Mouse (Mus musculus): Measurements from ENCODE around the gene Fgfr2.

Fgfr2 gene

GRCm38 (mm10) chr7:130257991-130258703, 2865.0 kb downstream of the Fgfr2 start:
- no peak for TF ChIP-seq GATA4 (IDR thresholded peaks at IDR 0.05; ENCODE audit: insufficient replicate concordance, low read length)

DNA sequence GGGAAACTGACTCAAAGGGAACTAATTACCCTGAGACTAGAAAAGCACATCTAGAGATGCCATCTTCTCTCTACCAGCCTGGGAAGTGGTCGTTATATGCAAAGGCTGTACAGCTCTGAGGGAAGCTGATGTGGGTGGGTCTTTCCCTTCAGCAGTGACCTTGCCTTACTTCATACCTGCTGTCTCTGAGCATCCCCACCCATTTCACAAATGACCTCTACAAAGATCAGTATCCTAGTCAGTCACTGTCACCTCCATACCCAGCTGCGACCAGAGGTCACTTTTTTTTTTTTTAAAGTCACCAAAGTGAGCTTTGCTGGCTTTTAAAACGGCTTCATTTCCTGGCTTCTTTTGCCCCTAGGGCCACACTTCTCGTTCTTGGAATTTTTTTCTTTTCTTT, 2869.9 kb downstream of the Fgfr2 start:
- TF ChIP-seq GATA4 (IDR thresholded peaks at IDR 0.05; ENCODE audit: insufficient replicate concordance, low read length) = no peak

GRCm38 (mm10) chr7:130251936-130252523, 2871.1 kb downstream of the Fgfr2 start:
- no peak for TF ChIP-seq GATA4 (IDR thresholded peaks at IDR 0.05; ENCODE audit: insufficient replicate concordance, low read length)

DNA sequence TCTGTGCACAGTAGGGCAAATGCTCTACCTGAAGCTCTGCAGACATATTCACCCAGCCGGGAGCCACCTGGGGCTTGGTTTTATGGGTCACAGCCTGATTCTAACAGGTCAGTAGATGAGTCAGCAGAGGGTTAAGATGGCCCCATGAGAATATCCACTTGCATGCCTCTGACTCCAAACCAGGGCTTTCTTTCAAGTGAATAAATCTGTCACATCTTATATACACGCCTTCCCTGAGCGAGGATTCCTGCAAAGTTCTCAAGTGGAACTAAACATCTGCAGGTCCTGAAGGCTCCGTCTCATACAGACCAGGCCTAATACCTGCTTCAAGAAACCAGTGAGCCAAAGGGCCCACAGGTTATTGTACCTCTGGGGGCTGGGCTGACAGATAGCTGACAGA, 2872.2 kb downstream of the Fgfr2 start:
- no peak for TF ChIP-seq GATA4 (IDR thresholded peaks at IDR 0.05; ENCODE audit: insufficient replicate concordance, low read length)

GRCm38 (mm10) chr7:130248403-130248802, 2874.7 kb downstream of the Fgfr2 start:
- no peak for TF ChIP-seq GATA4 (IDR thresholded peaks at IDR 0.05; ENCODE audit: insufficient replicate concordance, low read length)

- TF ChIP-seq GATA4 (IDR thresholded peaks at IDR 0.05; ENCODE audit: insufficient replicate concordance, low read length) = no peak
These were observed 2875.3 kb downstream of the Fgfr2 start for GRCm38 (mm10) chr7:130247831-130248230.

DNA sequence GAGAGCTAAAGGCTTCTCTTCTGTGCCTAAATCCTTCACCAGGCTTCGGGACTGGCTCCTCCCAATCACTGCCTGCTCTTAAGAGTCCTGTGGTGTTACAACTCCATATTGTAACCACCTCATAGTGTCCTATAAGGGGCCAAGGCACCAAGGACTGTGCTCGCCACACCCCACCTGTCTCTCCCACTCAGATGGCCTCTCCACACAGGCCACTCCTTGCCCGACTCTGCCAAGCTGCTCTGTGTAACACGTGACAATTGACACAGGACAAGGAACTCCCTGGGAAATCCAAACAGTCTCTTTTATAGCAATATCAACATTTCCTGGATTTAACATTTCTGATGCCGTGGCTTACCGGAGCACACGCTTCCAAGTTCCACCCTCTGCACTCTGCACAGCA, 2876.7 kb downstream of the Fgfr2 start:
- no peak for TF ChIP-seq GATA4 (IDR thresholded peaks at IDR 0.05; ENCODE audit: insufficient replicate concordance, low read length)

- no peak for TF ChIP-seq GATA4 (IDR thresholded peaks at IDR 0.05; ENCODE audit: insufficient replicate concordance, low read length)
These were observed 2878.6 kb downstream of the Fgfr2 start for GRCm38 (mm10) chr7:130244545-130244944.

DNA sequence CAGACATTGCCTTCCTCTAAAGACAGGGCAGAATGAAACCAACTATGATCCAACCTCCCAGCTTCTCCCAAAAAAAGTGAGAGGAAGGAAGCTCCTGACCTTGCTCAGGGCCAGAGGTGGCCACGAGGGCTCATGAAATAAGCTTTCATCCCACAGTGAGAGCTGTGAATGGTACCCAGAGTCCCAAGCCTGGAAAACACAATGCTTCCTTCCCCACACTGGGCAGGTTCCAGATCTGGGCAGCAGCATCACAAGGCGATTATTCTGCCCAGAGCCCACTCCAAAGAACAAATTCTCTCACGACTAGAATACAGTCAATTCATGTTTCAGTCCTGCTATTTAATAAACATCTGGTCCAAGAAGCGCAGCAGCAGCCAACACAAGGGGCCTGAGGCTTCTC, 2879.3 kb downstream of the Fgfr2 start:
- TF ChIP-seq GATA4 (IDR thresholded peaks at IDR 0.05; ENCODE audit: insufficient replicate concordance, low read length) = no peak

DNA sequence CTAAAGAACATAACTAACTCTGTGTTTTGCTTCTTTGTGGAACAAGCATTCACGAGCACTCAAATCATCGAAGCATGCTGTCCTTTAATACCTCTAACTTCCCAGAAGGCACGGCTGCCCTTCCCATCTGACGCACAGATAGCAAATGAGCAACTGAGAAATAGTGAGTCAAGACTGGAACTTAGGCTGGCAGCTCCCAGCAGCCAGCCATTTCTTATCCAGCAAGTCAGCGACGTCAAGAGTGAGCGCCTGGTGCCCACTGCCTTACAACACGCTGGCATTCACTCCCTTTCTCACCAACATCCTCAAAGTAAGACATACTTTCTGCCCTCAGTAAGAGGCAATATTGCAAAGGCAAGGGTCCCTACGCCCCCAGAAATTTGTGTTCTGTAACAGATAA, 2883.0 kb downstream of the Fgfr2 start:
- TF ChIP-seq GATA4 (IDR thresholded peaks at IDR 0.05; ENCODE audit: insufficient replicate concordance, low read length) = no peak

- TF ChIP-seq GATA4 (IDR thresholded peaks at IDR 0.05; ENCODE audit: insufficient replicate concordance, low read length) = no peak
These were observed 2885.9 kb downstream of the Fgfr2 start for GRCm38 (mm10) chr7:130237244-130237643.

GRCm38 (mm10) chr7:130233777-130234176, 2889.4 kb downstream of the Fgfr2 start:
- TF ChIP-seq GATA4 (IDR thresholded peaks at IDR 0.05; ENCODE audit: insufficient replicate concordance, low read length) = no peak

DNA sequence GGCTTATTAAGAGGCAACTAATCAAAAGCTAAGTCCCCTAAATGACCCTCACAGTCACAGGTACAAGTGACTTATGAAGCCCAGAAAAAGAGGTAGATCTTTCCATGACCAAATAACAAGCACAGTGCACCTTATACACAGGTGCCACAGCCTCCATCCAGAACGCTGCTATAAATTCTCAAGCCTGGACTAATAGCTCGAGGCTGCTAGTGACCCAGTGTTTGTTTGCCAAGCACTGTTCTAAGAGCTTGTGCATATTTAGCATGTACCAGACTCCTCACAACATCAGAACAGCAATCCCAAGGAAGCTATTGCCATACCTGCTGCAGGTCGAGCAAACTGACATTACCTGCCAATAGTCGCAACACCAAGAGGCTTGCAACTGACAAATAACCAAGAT, 2893.1 kb downstream of the Fgfr2 start:
- no peak for TF ChIP-seq GATA4 (IDR thresholded peaks at IDR 0.05; ENCODE audit: insufficient replicate concordance, low read length)

GRCm38 (mm10) chr7:130225227-130225626, 2897.9 kb downstream of the Fgfr2 start:
- TF ChIP-seq GATA4 (IDR thresholded peaks at IDR 0.05; ENCODE audit: insufficient replicate concordance, low read length) = no peak

DNA sequence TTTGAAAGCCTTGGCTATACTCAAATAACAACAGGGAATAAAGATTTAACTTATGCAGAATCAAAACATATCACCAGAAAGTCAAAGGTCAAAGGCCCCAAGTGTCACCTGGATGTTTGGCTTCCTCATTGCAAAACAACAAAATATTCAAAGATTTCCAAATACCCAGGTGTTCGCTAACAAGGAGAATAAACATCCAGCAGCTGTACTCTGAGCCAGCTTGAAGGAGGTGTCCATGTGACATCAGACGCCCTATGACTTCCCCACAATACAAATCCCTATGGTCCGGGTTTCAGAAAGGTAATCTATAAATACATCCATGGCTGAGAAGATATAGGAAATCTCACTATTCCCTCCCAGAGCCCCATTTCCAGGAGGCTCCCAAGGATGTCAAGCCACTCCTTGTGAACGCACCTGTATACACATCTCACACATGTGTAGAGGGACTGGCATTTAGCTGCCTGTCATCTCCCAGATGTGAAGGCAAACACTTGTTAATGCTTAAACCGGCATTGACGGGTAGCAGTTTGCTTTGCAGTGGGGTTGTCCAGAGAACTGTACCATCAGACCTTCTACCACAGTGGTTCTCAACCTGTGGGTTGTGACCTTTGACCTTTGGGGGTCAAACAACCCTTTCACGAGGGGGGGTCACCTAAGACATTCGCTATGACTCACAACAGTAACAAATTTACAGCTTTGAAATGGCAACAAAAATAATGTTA, 2900.4 kb downstream of the Fgfr2 start:
- TF ChIP-seq GATA4 (IDR thresholded peaks at IDR 0.05; ENCODE audit: insufficient replicate concordance, low read length) = no peak
